Mouse (Mus musculus): ENCODE measurements around the gene Pik3cb.

Pik3cb gene

GRCm38 (mm10) chr9:99146855-99147735 lies 6.7 kb upstream of the Pik3cb start:
- DNase-seq (ENCODE audit: low spot score in 2 of 2): no peak

GRCm38 (mm10) chr9:99145756-99146155 lies 5.3 kb upstream of the Pik3cb start:
- DNase-seq (ENCODE audit: low spot score in 2 of 2): no peak

GRCm38 (mm10) chr9:99144416-99144989 lies 4.1 kb upstream of the Pik3cb start:
- no peak for DNase-seq (ENCODE audit: low spot score in 2 of 2)

DNA sequence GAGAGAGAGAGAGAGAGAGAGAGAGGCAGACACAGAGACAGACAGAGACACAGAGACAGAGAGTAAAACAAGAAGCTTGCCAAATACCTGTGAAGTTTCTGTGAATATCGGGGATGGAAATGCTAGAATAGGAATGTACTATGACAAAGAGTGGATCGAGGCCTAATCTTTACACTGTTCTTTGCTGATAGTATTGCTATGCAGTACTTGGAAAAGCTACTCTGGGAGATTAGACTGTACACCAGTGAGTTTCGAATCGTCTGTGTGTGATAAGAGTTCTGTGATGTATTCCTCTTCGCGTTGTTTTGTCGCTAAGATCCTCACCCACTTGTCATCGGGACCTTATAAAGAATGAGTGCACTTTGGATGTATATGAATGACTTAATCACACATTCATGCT lies 1.2 kb upstream of the Pik3cb start:
- no peak for DNase-seq (ENCODE audit: low spot score in 2 of 2)

DNA sequence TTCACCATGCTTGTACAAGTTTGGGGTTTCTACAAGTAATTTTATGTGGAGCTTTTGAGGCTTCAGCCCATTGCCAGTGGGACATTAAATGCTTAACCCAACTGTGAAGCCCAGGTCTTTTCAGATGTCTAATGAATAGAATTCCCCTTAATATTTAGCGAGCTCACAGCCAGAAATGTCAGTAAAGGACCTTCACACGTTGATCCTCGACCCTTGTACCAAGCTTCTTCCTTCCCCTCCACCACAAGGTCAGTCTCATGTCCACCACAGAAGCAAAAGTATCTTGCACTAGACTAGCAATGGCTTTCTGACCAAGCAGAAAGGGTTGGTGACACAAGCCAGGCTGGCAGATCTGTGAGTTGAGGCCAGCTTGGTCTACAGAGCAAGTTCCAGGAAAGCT lies 750 bp upstream of the Pik3cb start:
- DNase-seq (ENCODE audit: low spot score in 2 of 2): no peak

GRCm38 (mm10) chr9:99139194-99140023 lies 1.0 kb downstream of the Pik3cb start:
- peak; percentile 10 to 63 for DNase-seq (ENCODE audit: low spot score in 2 of 2)

GRCm38 (mm10) chr9:99137301-99137700 lies 3.1 kb downstream of the Pik3cb start:
- DNase-seq (ENCODE audit: low spot score in 2 of 2): no peak

GRCm38 (mm10) chr9:99131951-99132470 lies 8.4 kb downstream of the Pik3cb start:
- no peak for DNase-seq (ENCODE audit: low spot score in 2 of 2)

GRCm38 (mm10) chr9:99131119-99131518 lies 9.3 kb downstream of the Pik3cb start:
- no peak for DNase-seq (ENCODE audit: low spot score in 2 of 2)

- no peak for DNase-seq (ENCODE audit: low spot score in 2 of 2)
These were observed 12.8 kb downstream of the Pik3cb start for GRCm38 (mm10) chr9:99127578-99127977.

- DNase-seq (ENCODE audit: low spot score in 2 of 2): no peak
These were observed 17.7 kb downstream of the Pik3cb start for GRCm38 (mm10) chr9:99122749-99123148.

GRCm38 (mm10) chr9:99112409-99112808 lies 28.0 kb downstream of the Pik3cb start:
- no peak for DNase-seq (ENCODE audit: low spot score in 2 of 2)

GRCm38 (mm10) chr9:99111085-99111484 lies 29.3 kb downstream of the Pik3cb start:
- DNase-seq (ENCODE audit: low spot score in 2 of 2): no peak

GRCm38 (mm10) chr9:99110213-99110612 lies 30.2 kb downstream of the Pik3cb start:
- DNase-seq (ENCODE audit: low spot score in 2 of 2): no peak

DNA sequence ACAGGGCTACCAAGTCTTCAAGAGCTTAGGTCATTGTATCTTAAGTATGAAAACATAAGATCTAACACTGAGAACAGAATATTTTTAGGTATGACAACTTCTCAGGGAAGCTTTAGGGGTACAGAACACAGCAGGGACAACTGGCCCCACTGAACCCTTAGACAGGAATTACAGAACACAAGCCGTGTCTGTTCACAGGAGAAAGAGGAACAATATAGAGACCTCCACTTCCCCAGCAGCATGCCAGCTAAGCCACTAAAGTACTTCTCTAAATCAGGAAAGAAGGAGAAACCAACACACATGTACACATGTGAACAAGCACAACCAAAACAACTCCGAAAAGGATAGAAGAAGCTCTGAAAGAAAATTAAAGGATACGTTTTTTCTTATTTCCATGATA lies 30.8 kb downstream of the Pik3cb start:
- no peak for DNase-seq (ENCODE audit: low spot score in 2 of 2)

DNA sequence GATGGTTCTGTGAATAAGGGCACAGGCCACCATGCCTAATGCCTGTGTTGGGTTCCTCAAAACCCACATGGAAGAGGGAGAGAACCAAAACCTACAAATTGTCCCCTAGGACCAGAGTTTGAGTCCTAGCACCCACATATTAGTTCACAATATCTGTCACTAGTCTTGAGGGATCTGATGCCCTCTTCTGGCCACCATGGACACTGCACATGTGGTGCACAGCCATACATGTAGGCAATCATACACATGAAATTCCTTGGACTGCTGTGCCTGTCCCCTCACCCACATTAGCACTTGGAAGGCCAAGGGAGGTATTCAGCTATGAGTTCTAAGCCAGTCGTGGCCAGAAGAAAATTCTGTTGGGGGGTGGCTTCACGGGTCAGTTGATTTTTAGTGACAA lies 36.0 kb downstream of the Pik3cb start:
- DNase-seq (ENCODE audit: low spot score in 2 of 2): no peak

- DNase-seq (ENCODE audit: low spot score in 2 of 2): no peak
These were observed 36.6 kb downstream of the Pik3cb start for GRCm38 (mm10) chr9:99103865-99104264.

- no peak for DNase-seq (ENCODE audit: low spot score in 2 of 2)
These were observed 41.8 kb downstream of the Pik3cb start for GRCm38 (mm10) chr9:99098482-99099129.

GRCm38 (mm10) chr9:99097668-99098067 lies 42.8 kb downstream of the Pik3cb start:
- no peak for DNase-seq (ENCODE audit: low spot score in 2 of 2)

GRCm38 (mm10) chr9:99095192-99095591 lies 45.2 kb downstream of the Pik3cb start:
- no peak for DNase-seq (ENCODE audit: low spot score in 2 of 2)

- DNase-seq (ENCODE audit: low spot score in 2 of 2): no peak
These were observed 49.9 kb downstream of the Pik3cb start for GRCm38 (mm10) chr9:99090546-99090945.

- no peak for DNase-seq (ENCODE audit: low spot score in 2 of 2)
These were observed 50.5 kb downstream of the Pik3cb start for GRCm38 (mm10) chr9:99089904-99090303.
